In genomic region chr12:113610924-113611323, GRCm38 (mm10) we compare ENCODE assay signal across 9 mouse cellular contexts.
DNase-seq lines count a peak whose midpoint lies in the region; ATAC-seq and TF ChIP-seq lines count a peak whose summit lies in the region.
"Had no signal": no experiment of that assay in that cellular context is flagged by ENCODE, and none has a peak within 500 bp of the region (broad histone marks: within the 10 kb centered on the region; RNA-seq: fewer than 3 reads in every experiment).

No protein-coding gene starts in this region.

- no peak overlapping the region for H3K9ac ChIP-seq in lung, embryonic 14.5 days

- no peak overlapping the region for H3K27ac ChIP-seq in lung, embryonic 14.5 days (ENCODE audit: low read depth)

- DNase-seq in gastrocnemius, postnatal 10 days, result peak; percentile 32
- DNase-seq in gastrocnemius, postnatal 25 days, result no peak
- DNase-seq in lung, embryonic 14.5 days, result peak; percentile 63
- no peak for DNase-seq in lung, postnatal 4 days
- peak; percentile 39 for DNase-seq in adrenal gland, adult 2 months
- peak; percentile 53 to 59 for DNase-seq in kidney, postnatal 4 days
- DNase-seq in yolk sac, embryonic 10.5 days (ENCODE audit: low spot score), result peak; percentile 2
- DNase-seq in left cerebral cortex, adult 11 months (ENCODE audit: low spot score), result no peak

- peak; percentile 60 for TF ChIP-seq CTCF in lung, embryonic 14.5 days (IDR thresholded peaks at IDR 0.05; ENCODE audit: low read depth)

- no peaks in the 10 kb centered on the region for H3K4me1 ChIP-seq in lung, embryonic 14.5 days (ENCODE audit: insufficient read depth)

- no peak overlapping the region for H3K4me2 ChIP-seq in lung, embryonic 14.5 days

- no peaks in the 10 kb centered on the region for H3K9me3 ChIP-seq in lung, embryonic 14.5 days (ENCODE audit: low read depth, low read length)

- 54% methylated on average over 4 of the region's 4 CpGs for WGBS in lung, embryonic 14.5 days

- H3K36me3 ChIP-seq in lung, embryonic 14.5 days (ENCODE audit: insufficient read depth), result no peaks in the 10 kb centered on the region

- ATAC-seq in lung, embryonic 14.5 days (ENCODE audit: insufficient read depth), result no peak

- H3K4me3 ChIP-seq in lung, embryonic 14.5 days (ENCODE audit: low read depth, low read length), result no peak overlapping the region
- H3K4me3 ChIP-seq: myocyte had no signal

- no peaks in the 10 kb centered on the region for H3K27me3 ChIP-seq in lung, embryonic 14.5 days (ENCODE audit: insufficient read depth, low read length)

Comparison
In these comparisons a context has a peak if more than half of its experiments do, and no peak if none do; other contexts are left out.
1. DNase-seq: peak in gastrocnemius, postnatal 10 days (single experiment), lung, embryonic 14.5 days (single experiment), adrenal gland, adult 2 months (single experiment), kidney, postnatal 4 days (2 of 2) and yolk sac, embryonic 10.5 days (single experiment); none in gastrocnemius, postnatal 25 days (single experiment), lung, postnatal 4 days (0 of 2) and left cerebral cortex, adult 11 months (single experiment).